ENCODE assay signal across 8 mouse cellular contexts in genomic region chr3:95041625-95042024, GRCm38 (mm10). TPM values are rescaled to one million over a fixed set of nuclear protein-coding genes. Genes with fewer than 3 reads are reported as not detected.
DNase-seq lines count a peak whose midpoint lies in the region; ATAC-seq and TF ChIP-seq lines count a peak whose summit lies in the region.

No protein-coding gene starts in this region.

- peaks cover 38% of the 10 kb centered on the region for H3K36me3 ChIP-seq in embryonic facial prominence, embryonic 10.5 days (replicated peaks)
- H3K36me3 ChIP-seq in hindbrain, postnatal 0 days (ENCODE audit: insufficient read depth, low read length), result peaks cover 4% of the 10 kb centered on the region; the same call in 1 of the 2 replicates
- H3K36me3 ChIP-seq in midbrain, postnatal 0 days (ENCODE audit: insufficient read depth, low read length), result peaks cover 7% of the 10 kb centered on the region

- TF ChIP-seq CTCF in left cerebral cortex, adult 2 months (IDR thresholded peaks at IDR 0.05), result no peak
- TF ChIP-seq CTCF in hindbrain, postnatal 0 days (IDR thresholded peaks at IDR 0.05; ENCODE audit: low read depth), result no peak
- TF ChIP-seq CTCF in midbrain, postnatal 0 days (IDR thresholded peaks at IDR 0.05), result no peak

- H3K4me2 ChIP-seq in hindbrain, postnatal 0 days (ENCODE audit: low read depth, low read length), result peak overlapping the region; percentile 73
- H3K4me2 ChIP-seq in midbrain, postnatal 0 days (ENCODE audit: low read depth, low read length, poor library complexity, severe bottlenecking), result peak overlapping the region; percentile 69

- H3K4me3 ChIP-seq in left cerebral cortex, adult 2 months, result peak overlapping the region; percentile 87
- H3K4me3 ChIP-seq in embryonic facial prominence, embryonic 10.5 days, result peak overlapping the region; percentile 94
- peak overlapping the region; percentile 86 for H3K4me3 ChIP-seq in hindbrain, postnatal 0 days (ENCODE audit: low read length)
- H3K4me3 ChIP-seq in midbrain, postnatal 0 days (ENCODE audit: low read depth, low read length), result peak overlapping the region; percentile 73

- intact Hi-C loops in left cerebral cortex, adult 2 months (cut with DNase I), result no loop called here

- no peaks in the 10 kb centered on the region for H3K27me3 ChIP-seq in embryonic facial prominence, embryonic 10.5 days (replicated peaks; ENCODE audit: low read depth, poor library complexity, severe bottlenecking)
- H3K27me3 ChIP-seq in hindbrain, postnatal 0 days (ENCODE audit: insufficient read depth, low read length), result no peaks in the 10 kb centered on the region
- H3K27me3 ChIP-seq in midbrain, postnatal 0 days (ENCODE audit: insufficient read depth, low read length), result no peaks in the 10 kb centered on the region

- DNase-seq in left cerebral cortex, adult 2 months (ENCODE audit: extremely low spot score in 1 of 2, low spot score in 2 of 2), result no peak
- DNase-seq in left cerebral cortex, adult 8-10 months (ENCODE audit: low spot score in 2 of 2), result no peak
- DNase-seq in embryonic facial prominence, embryonic 10.5 days (ENCODE audit: low spot score), result no peak
- DNase-seq in hindbrain, postnatal 0 days (ENCODE audit: low spot score), result no peak
- DNase-seq in midbrain, postnatal 0 days (ENCODE audit: low spot score), result no peak
- no peak for DNase-seq in cerebellum, postnatal 25 days
- DNase-seq in embryo, embryonic 10.5 days (ENCODE audit: low spot score), result no peak

- peaks cover 11% of the 10 kb centered on the region for H3K4me1 ChIP-seq in embryonic facial prominence, embryonic 10.5 days
- H3K4me1 ChIP-seq in hindbrain, postnatal 0 days (ENCODE audit: insufficient read depth, low read length), result peaks cover 6% of the 10 kb centered on the region; the same call in 1 of the 2 replicates
- no peaks in the 10 kb centered on the region; the same call in 1 of the 2 replicates for H3K4me1 ChIP-seq in midbrain, postnatal 0 days (ENCODE audit: insufficient read depth, low read length)

- ATAC-seq in hindbrain, postnatal 0 days, result no peak
- no peak for ATAC-seq in midbrain, postnatal 0 days (ENCODE audit: low FRiP score)
- no peak for ATAC-seq in CD4-positive, CD25-positive, alpha-beta regulatory T cell, adult 4 months

- H3K27ac ChIP-seq in left cerebral cortex, adult 2 months, result no peak overlapping the region; the same call in 1 of the 2 replicates
- peak overlapping the region; percentile 90 for H3K27ac ChIP-seq in embryonic facial prominence, embryonic 10.5 days (replicated peaks)
- peak overlapping the region; percentile 65; the same call in 1 of the 2 replicates for H3K27ac ChIP-seq in hindbrain, postnatal 0 days
- H3K27ac ChIP-seq in midbrain, postnatal 0 days (ENCODE audit: low read depth, low read length), result no peak overlapping the region

- H3K9ac ChIP-seq in hindbrain, postnatal 0 days (replicated peaks; ENCODE audit: low read length), result peak overlapping the region; percentile 81
- peak overlapping the region; percentile 80 for H3K9ac ChIP-seq in midbrain, postnatal 0 days (replicated peaks; ENCODE audit: low read length, poor library complexity, severe bottlenecking)

- WGBS in embryonic facial prominence, embryonic 10.5 days, result 18% methylated on average over 3 of the region's 3 CpGs
- 13% methylated on average over 3 of the region's 3 CpGs for WGBS in hindbrain, postnatal 0 days
- WGBS in midbrain, postnatal 0 days, result 22% methylated on average over 3 of the region's 3 CpGs

- no peaks in the 10 kb centered on the region for H3K9me3 ChIP-seq in embryonic facial prominence, embryonic 10.5 days
- no peaks in the 10 kb centered on the region for H3K9me3 ChIP-seq in hindbrain, postnatal 0 days (ENCODE audit: low read length)
- no peaks in the 10 kb centered on the region for H3K9me3 ChIP-seq in midbrain, postnatal 0 days (ENCODE audit: low read length)

RNA-seq across cellular contexts. Expression of gene Psmd4, which starts 0.8 kb away (rescaled TPM):
- 100 to 1,000 TPM; 156 to 164 TPM for total RNA-seq in left cerebral cortex, adult 2 months (2021)
- 100 to 1,000 TPM; 153 to 167 (median 156) TPM for total RNA-seq in left cerebral cortex, adult 8-10 months (2022)
- 349 and 357 TPM in 2 replicates for polyA plus RNA-seq in embryonic facial prominence, embryonic 10.5 days (2016; fragmentation: Nextera tagmentation; extraction: Ambion mirVana)
- total RNA-seq in hindbrain, postnatal 0 days (2014; rRNA removed), result 208 and 210 TPM in 2 replicates
- polyA plus RNA-seq in hindbrain, postnatal 0 days (2015; fragmentation: Nextera tagmentation; extraction: Ambion mirVana), result 267 and 272 TPM in 2 replicates
- 179 and 200 TPM in 2 replicates for total RNA-seq in midbrain, postnatal 0 days (2014; rRNA removed)
- 262 and 267 TPM in 2 replicates for polyA plus RNA-seq in midbrain, postnatal 0 days (2015; fragmentation: Nextera tagmentation; extraction: Ambion mirVana)
- 100 to 1,000 TPM; 171 to 277 TPM for polyA plus RNA-seq in CD4-positive, CD25-positive, alpha-beta regulatory T cell, adult 4 months (2017; shearing (Covaris generic))

RNA-seq across cellular contexts. Expression of gene Zfp687, which starts 26.4 kb away (rescaled TPM):
- total RNA-seq in left cerebral cortex, adult 2 months (2021), result 10 to 100 TPM; 23.1 to 25.9 TPM
- total RNA-seq in left cerebral cortex, adult 8-10 months (2022), result 10 to 100 TPM; 33.2 to 36.0 (median 35.2) TPM
- polyA plus RNA-seq in embryonic facial prominence, embryonic 10.5 days (2016; fragmentation: Nextera tagmentation; extraction: Ambion mirVana), result 34.9 and 36.9 TPM in 2 replicates
- total RNA-seq in hindbrain, postnatal 0 days (2014; rRNA removed), result 34.1 and 35.4 TPM in 2 replicates
- 17.3 and 18.0 TPM in 2 replicates for polyA plus RNA-seq in hindbrain, postnatal 0 days (2015; fragmentation: Nextera tagmentation; extraction: Ambion mirVana)
- 25.7 and 30.0 TPM in 2 replicates for total RNA-seq in midbrain, postnatal 0 days (2014; rRNA removed)
- 13.3 and 15.6 TPM in 2 replicates for polyA plus RNA-seq in midbrain, postnatal 0 days (2015; fragmentation: Nextera tagmentation; extraction: Ambion mirVana)
- polyA plus RNA-seq in CD4-positive, CD25-positive, alpha-beta regulatory T cell, adult 4 months (2017; shearing (Covaris generic)), result 10 to 100 TPM; 10.9 to 24.0 TPM

Comparison
In these comparisons a context has a peak if more than half of its experiments do, and no peak if none do; other contexts are left out.
1. H3K27ac ChIP-seq: peak in embryonic facial prominence, embryonic 10.5 days (single experiment) and hindbrain, postnatal 0 days (single experiment); none in left cerebral cortex, adult 2 months (single experiment) and midbrain, postnatal 0 days (single experiment).
2. Peak in every context shown above with its lines, with median percentiles within 50 percentile points of each other: H3K4me3 ChIP-seq.